Mouse (Mus musculus) left cerebral cortex, adult 9 months (tissue): ENCODE results near the gene Vti1b.

Experiments used
- DNase-seq, 2 experiments: peaks; one replicate each; pipeline ENCODE4 v3.0.0; 2022; ENCODE audit warnings: low spot score in 2 of 2

The Vti1b gene

GRCm38 (mm10) chr12:79138999-79139398, 33.5 kb downstream of the Vti1b start:
- no peak for DNase-seq

DNA sequence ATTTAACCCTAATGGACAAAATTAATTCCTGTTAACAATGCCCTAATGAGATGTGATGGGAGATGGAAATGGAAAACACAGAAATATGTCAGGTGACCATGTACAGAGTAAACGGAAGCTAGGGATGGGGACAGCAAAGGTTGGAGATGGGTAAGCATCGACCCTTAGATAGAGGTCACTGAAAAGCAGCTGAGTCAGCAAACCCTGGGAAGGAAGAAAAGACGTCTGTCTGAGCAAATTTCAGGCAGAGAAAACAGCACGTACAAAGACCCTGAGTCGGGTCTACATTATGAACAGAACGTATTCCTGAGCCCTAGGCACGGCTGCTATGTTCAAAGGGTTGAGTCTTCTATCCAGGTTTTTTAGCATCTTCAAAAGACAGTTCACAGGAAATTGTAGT, 35.5 kb downstream of the Vti1b start:
- no peak for DNase-seq

DNA sequence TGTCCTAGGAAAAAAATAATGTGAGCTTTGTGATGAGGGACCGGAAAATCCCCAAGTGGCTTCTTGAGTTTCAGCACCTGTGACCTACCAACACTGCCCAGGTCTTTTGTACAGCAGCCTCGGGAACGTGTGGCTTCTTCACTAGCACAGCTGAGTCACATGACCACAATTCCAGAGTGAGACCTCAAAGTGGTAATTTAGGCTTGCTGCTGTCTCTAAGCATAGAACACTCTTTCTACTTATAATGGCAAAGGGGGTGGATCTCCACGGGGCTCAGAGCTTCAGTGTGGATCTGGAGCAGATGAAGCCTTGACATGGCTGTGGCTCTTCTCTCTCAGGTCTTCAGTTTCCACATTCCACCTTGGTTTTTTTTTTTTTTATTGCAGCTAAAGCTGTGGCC, 37.4 kb downstream of the Vti1b start:
- peak in 1 of 2 experiments; percentile 50 for DNase-seq

DNA sequence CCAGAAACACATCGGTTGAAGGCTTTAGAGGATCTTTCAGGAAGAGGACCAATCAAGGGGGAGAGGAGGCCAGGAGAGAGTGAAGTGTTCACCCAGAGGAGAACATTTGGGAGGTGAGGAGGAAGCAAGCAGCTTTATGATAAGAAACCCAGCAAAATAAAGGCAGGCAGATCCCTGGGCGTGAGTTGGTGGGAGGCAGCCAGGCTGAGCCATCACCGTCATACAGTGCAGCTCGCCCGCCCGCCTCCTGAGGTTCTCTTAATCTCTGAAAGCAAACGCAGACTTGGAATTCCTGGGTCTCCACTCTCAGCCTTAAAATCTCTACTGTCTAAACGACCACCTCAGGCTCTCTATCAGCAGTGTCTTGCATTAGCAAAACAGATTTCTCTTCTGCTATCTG, 37.8 kb downstream of the Vti1b start:
- DNase-seq = no peak

DNA sequence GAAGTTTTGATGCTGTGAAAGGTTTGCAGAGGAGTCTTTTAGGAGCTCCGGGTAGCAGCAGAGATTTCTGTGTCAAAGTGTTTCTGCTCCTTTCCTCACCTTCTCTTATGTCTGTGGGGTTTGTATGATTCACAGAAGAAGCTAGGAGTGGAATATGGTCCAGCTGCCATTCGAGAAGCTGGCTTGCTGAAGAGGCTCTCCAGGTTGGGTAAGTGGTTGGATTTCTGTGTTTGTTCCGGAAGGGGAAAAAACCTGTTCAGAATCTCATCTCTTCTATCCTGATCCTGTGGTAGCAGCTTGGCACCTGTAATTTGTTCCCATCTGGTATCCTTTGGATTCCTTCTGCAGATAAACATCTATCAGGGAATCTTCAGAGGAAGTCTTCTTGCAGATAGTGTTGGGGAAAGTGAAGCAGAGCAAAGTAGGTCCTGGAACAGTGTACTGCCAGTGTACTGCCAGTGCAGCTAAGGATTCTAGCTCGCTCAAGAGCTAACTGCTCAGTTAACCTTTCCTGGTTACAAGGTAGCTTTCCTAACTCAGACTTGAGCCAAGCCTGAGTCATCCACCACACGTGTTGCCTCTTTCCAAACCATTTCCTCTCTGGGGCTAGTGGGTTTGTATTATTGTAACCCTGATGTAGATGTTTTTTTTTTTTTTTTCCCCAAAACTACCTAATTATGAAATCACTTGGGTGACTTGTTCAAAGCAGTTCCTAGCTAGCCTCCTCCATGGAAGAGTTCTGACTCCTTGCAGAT, 40.6 kb downstream of the Vti1b start:
- no peak for DNase-seq

DNA sequence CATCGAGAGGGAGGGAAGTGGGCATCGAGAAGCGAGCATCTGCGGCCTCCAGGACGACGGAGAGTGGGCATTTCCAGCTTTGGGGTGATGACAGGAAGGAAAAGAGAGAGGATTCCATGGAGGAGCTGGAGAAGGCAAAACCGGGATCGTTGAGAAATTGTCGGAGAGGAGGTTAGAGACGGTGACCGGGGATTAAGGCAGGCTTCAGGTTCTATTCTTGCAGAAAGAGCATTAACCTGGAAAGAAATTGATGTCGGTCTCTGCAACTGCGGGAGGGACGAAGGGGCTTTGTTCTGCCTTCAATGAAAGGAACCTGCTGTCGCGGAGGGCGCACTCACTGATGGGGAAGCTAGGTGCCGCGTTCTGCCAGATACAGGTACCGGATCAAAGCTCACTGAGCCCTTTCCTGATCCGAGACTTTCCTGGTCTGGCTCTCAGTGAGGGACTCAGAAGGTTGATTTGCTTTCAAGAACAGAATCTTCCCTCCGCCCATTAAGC, 41.2 kb downstream of the Vti1b start:
- no peak for DNase-seq

DNA sequence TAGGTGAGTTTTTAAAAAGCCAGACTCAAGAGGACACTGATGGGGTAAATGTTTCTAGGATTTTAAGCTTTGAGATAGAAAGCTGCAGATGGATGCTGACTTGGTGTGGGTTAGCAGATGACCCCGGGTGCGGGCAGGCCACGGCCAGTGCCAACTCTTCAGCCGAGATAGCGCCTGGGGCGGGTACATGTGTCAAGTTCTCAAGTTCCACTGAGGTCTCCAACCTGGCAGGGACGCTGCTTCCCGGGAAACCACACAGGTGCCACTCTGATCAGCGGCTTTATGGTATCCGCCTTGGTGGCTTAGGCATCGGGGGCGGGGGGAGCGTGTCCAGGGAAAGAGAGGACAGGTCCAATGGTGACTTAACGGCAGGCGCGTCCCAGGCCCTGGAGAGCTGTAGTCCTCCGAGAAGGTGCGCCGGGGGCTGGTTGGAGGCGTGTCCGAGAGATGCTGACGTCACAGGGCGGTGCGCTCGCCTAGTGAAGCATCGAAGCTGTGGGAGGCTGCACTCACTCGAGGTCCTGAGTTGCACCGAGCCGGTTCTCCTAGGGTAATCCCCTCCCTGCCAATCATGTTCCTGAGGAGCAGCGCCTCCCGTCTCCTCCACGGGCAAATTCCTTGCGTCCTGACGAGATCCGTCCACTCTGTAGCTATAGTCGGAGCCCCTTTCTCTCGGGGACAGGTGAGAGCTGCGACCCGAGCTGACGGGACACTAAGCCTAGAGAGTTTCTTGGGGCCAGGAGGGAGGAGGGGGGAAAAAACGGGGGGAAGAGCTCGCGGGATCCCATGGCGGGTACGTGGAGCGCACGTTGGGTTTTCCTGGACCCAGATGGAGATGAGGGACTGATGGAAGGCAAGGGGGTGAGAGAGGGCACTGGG, 41.9 kb downstream of the Vti1b start, which contains the start of gene Arg2:
Arg2 (plus strand) TSS at position 479 of the 879 bp plus-strand sequence.
- peak; percentile 42 to 64 for DNase-seq

- peak in 1 of 2 experiments; percentile 26 for DNase-seq
Observed at GRCm38 (mm10) chr12:79122820-79123219, 49.6 kb downstream of the Vti1b start.

- DNase-seq = no peak
Observed at GRCm38 (mm10) chr12:79118991-79119390, 53.5 kb downstream of the Vti1b start.
